Mouse (Mus musculus) lung, adult 2 months (tissue): ENCODE data around the gene Wipi1.

Source experiments
- CTCF ChIP-seq: fragments of 200-500 bp; IDR thresholded peaks from 2 replicates; pipeline ENCODE4 v1.5.1; 2011; ENCODE audit warnings: mild to moderate bottlenecking, low read length, control low read depth; ENCODE audit not compliant: insufficient read depth
- POLR2A ChIP-seq: fragments of 200-500 bp; IDR thresholded peaks from 2 replicates; pipeline ENCODE4 v1.6.1; 2011; ENCODE audit warnings: low read depth, mild to moderate bottlenecking, control low read depth, low read length, borderline replicate concordance; ENCODE audit errors: extremely low read depth

GRCm38 (mm10) chr11:109590012-109590411 is 21.8 kb downstream of the Wipi1 start:
- TF ChIP-seq CTCF (no peak), POLR2A (no peak)
